Mouse (Mus musculus) hindbrain, embryonic 12.5 days (tissue): ENCODE results near the gene Arvcf. TPM values are rescaled to one million over a fixed set of nuclear protein-coding genes. Genes with fewer than 3 reads are reported as not detected.

Experiments used
- ATAC-seq: fragments of 200-750 bp; cut with Nextera tagmentation; 2 replicates; pipeline ENCODE4 v1.8.0; 2017; ENCODE audit warnings: moderate TSS enrichment; ENCODE audit not compliant: low FRiP score
- H3K27ac ChIP-seq: fragments of 300-500 bp; sonication (generic); 2 replicates; pipeline ENCODE4 v1.5.1; 2016; ENCODE audit warnings: mild to moderate bottlenecking
- H3K27me3 ChIP-seq: fragments of 300-500 bp; sonication (generic); 2 replicates; pipeline ENCODE4 v1.6.1; 2016; ENCODE audit warnings: mild to moderate bottlenecking
- H3K36me3 ChIP-seq: fragments of 300-500 bp; sonication (generic); 2 replicates; pipeline ENCODE4 v1.6.1; 2016; ENCODE audit warnings: mild to moderate bottlenecking
- H3K4me1 ChIP-seq: fragments of 300-500 bp; sonication (generic); 2 replicates; pipeline ENCODE4 v1.6.1; 2016
- H3K4me2 ChIP-seq: fragments of 300-500 bp; sonication (generic); replicated peaks from 2 replicates; pipeline ENCODE4 v1.6.1; 2016; ENCODE audit warnings: mild to moderate bottlenecking
- H3K4me3 ChIP-seq: fragments of 300-500 bp; sonication (generic); 2 replicates; pipeline ENCODE4 v1.5.1; 2016; ENCODE audit warnings: mild to moderate bottlenecking
- H3K9ac ChIP-seq: fragments of 300-500 bp; sonication (generic); 2 replicates; pipeline ENCODE4 v1.6.1; 2016; ENCODE audit warnings: mild to moderate bottlenecking, moderate library complexity
- H3K9me3 ChIP-seq: fragments of 300-500 bp; sonication (generic); replicated peaks from 2 replicates; pipeline ENCODE4 v1.6.1; 2016; ENCODE audit warnings: mild to moderate bottlenecking
- WGBS: fragments of 180-500 bp; shearing (Covaris S2); methylation state at CpG from one replicate; pipeline ENCODE4 v1.1.7; 2016; 5-methylcytosine and 5-hydroxymethylcytosine counted together
- polyA plus RNA-seq: library from polyadenylated mRNA; unstranded; fragments of >200 nt; fragmentation: Nextera tagmentation; extraction: Ambion mirVana; gene quantifications from 2 replicates; pipeline ENCODE4 v1.2.1, GENCODE M21; 2016

The Arvcf gene
- polyA plus RNA-seq, 1 experiment from 2014 or later = 119 TPM

GRCm38 (mm10) chr16:18405091-18405854 lies 57.3 kb downstream of the Arvcf start:
- H3K4me1 ChIP-seq = peaks cover 32% of the 10 kb centered on the region
- ATAC-seq = no peak
- no peak overlapping the region for H3K4me3 ChIP-seq
- no peaks in the 10 kb centered on the region for H3K9me3 ChIP-seq
- H3K27ac ChIP-seq = no peak overlapping the region
- H3K9ac ChIP-seq = no peak overlapping the region
- peaks cover 77% of the 10 kb centered on the region for H3K36me3 ChIP-seq
- 88% methylated on average over 13 of the region's 13 CpGs for WGBS
- no peak overlapping the region for H3K4me2 ChIP-seq
- H3K27me3 ChIP-seq = no peaks in the 10 kb centered on the region

- Histone ChIP-seq H3K27me3 (no peaks in the 10 kb centered on the region), H3K4me1 (peaks cover 32% of the 10 kb centered on the region), H3K9ac (no peak overlapping the region), H3K36me3 (peaks cover 75% of the 10 kb centered on the region), H3K4me2 (no peak overlapping the region), H3K27ac (no peak overlapping the region), H3K9me3 (no peaks in the 10 kb centered on the region), H3K4me3 (no peak overlapping the region)
- 73% methylated on average over 2 of the region's 2 CpGs for WGBS
- no peak for ATAC-seq
Observed at GRCm38 (mm10) chr16:18405876-18406275, 57.9 kb downstream of the Arvcf start.

GRCm38 (mm10) chr16:18406293-18406692 lies 58.3 kb downstream of the Arvcf start:
- 8% methylated on average over 2 of the region's 2 CpGs for WGBS
- Histone ChIP-seq H3K4me3 (no peak overlapping the region), H3K36me3 (peaks cover 71% of the 10 kb centered on the region), H3K9me3 (no peaks in the 10 kb centered on the region), H3K27ac (no peak overlapping the region), H3K4me1 (peaks cover 32% of the 10 kb centered on the region), H3K27me3 (no peaks in the 10 kb centered on the region), H3K9ac (no peak overlapping the region), H3K4me2 (no peak overlapping the region)
- peak; percentile 36; the same call in 1 of the 2 replicates for ATAC-seq

DNA sequence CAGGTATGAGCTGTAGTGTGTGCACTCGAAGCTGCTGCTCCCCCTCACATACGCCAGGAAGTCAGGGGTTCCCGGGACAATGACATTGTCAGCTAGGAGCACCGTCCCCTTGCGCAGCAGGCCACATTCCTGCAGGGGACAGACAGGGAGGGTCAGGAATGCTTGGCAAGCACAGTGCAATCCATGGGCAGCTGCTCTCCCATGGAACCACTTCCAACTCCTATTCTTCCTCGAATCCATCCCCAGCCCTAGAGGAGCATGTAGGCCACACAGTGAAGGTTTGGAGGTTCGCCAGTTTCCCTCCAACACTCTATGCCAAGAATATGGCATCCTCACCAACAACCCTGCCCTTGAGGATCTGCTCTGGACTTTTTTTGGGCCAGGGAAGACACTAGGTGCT lies 59.9 kb downstream of the Arvcf start:
- no peaks in the 10 kb centered on the region for H3K27me3 ChIP-seq
- no peak overlapping the region for H3K4me3 ChIP-seq
- peaks cover 55% of the 10 kb centered on the region for H3K36me3 ChIP-seq
- no peak for ATAC-seq
- peak overlapping the region; percentile 24; the same call in 1 of the 2 replicates for H3K27ac ChIP-seq
- peaks cover 31% of the 10 kb centered on the region for H3K4me1 ChIP-seq
- no peak overlapping the region for H3K4me2 ChIP-seq
- no peak overlapping the region for H3K9ac ChIP-seq
- no peaks in the 10 kb centered on the region for H3K9me3 ChIP-seq
- 76% methylated on average over 7 of the region's 7 CpGs for WGBS

DNA sequence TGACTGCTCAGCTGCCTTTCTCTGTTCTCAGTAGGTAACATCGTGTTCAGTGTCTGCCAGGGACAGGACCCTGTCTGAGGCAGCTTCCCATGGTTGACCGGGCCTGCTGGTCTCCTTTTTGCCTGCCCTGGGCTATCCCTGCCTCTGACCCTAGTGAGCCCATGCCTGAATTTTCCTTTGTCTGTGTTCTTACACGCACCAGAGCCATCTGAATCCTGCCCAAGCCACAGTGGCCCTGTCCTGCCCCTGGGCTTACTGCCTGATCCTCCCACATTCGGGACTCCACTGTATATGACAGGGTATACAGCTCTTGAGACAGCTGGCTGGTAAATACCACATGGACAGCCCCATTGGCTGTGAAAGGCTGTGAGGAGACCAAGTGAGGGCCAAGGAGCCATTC lies 61.8 kb downstream of the Arvcf start:
- Histone ChIP-seq H3K27ac (peak overlapping the region; percentile 45; the same call in 1 of the 2 replicates), H3K4me3 (no peak overlapping the region), H3K4me1 (peaks cover 31% of the 10 kb centered on the region), H3K9me3 (no peaks in the 10 kb centered on the region), H3K4me2 (no peak overlapping the region), H3K9ac (no peak overlapping the region), H3K36me3 (peaks cover 44% of the 10 kb centered on the region), H3K27me3 (no peaks in the 10 kb centered on the region)
- 64% methylated on average over 4 of the region's 4 CpGs for WGBS
- ATAC-seq = no peak

GRCm38 (mm10) chr16:18410418-18410817 lies 62.4 kb downstream of the Arvcf start:
- 78% methylated on average over 5 of the region's 5 CpGs for WGBS
- Histone ChIP-seq H3K36me3 (peaks cover 40% of the 10 kb centered on the region), H3K9ac (no peak overlapping the region), H3K4me1 (peaks cover 29% of the 10 kb centered on the region), H3K4me3 (no peak overlapping the region), H3K27me3 (no peaks in the 10 kb centered on the region), H3K4me2 (no peak overlapping the region), H3K27ac (no peak overlapping the region), H3K9me3 (no peaks in the 10 kb centered on the region)
- no peak for ATAC-seq

- WGBS = 71% methylated on average over 13 of the region's 13 CpGs
- peak; percentile 20; the same call in 1 of the 2 replicates for ATAC-seq
- Histone ChIP-seq H3K27ac (0 out of 2 replicates have a peak overlapping the region, but pooled peaks have one; percentile 53), H3K9me3 (no peaks in the 10 kb centered on the region), H3K4me3 (no peak overlapping the region), H3K27me3 (no peaks in the 10 kb centered on the region), H3K9ac (0 out of 2 replicates have a peak overlapping the region, but pooled peaks have one; percentile 4), H3K36me3 (peaks cover 35% of the 10 kb centered on the region), H3K4me1 (peaks cover 29% of the 10 kb centered on the region), H3K4me2 (no peak overlapping the region)
Observed at GRCm38 (mm10) chr16:18411026-18411649, 63.2 kb downstream of the Arvcf start.

DNA sequence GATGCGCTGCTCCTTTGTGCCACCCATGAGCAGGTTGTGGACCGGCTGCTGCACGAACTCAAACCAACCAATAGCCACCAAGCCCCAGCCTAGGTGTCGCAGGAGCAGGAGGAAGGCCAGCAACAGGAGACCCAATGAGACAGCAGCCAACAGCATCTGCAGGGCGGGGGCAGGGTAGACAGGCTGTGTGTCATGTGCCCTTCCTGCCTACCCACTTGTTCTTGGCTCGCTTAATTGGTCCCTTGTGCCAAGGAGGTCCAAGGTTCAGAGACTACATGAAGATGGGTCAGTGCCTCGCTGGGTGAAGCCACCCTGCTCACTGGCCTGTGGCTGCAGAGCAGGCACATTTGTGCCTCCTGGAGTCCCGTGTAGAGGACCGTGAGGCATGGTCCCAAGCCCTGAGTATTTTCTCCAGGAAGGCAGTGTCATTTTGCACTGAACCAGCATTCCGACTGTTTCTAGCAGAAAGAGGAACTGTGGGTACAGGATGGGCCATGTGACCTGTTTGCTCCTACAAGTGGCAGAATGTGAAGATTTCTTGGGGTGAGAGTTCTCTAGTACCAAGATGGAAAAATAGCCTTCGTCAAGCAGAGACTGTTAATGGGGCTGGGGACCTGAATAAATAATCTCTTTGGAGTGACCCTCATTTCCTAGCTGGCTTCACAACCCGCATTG lies 64.0 kb downstream of the Arvcf start:
- H3K36me3 ChIP-seq = peaks cover 33% of the 10 kb centered on the region
- H3K4me2 ChIP-seq = no peak overlapping the region
- 0 out of 2 replicates have a peak overlapping the region, but pooled peaks have one; percentile 4 for H3K9ac ChIP-seq
- no peak overlapping the region for H3K4me3 ChIP-seq
- H3K4me1 ChIP-seq = peaks cover 28% of the 10 kb centered on the region
- 85% methylated on average over 12 of the region's 12 CpGs for WGBS
- H3K27ac ChIP-seq = 0 out of 2 replicates have a peak overlapping the region, but pooled peaks have one; percentile 53
- H3K27me3 ChIP-seq = no peaks in the 10 kb centered on the region
- H3K9me3 ChIP-seq = no peaks in the 10 kb centered on the region
- ATAC-seq = 0 out of 2 replicates have a peak, but pooled peaks have one; percentile 9

GRCm38 (mm10) chr16:18413032-18413816 lies 65.2 kb downstream of the Arvcf start:
- no peak for ATAC-seq
- no peak overlapping the region for H3K4me2 ChIP-seq
- no peak overlapping the region for H3K4me3 ChIP-seq
- H3K9me3 ChIP-seq = no peaks in the 10 kb centered on the region
- peaks cover 26% of the 10 kb centered on the region for H3K4me1 ChIP-seq
- no peaks in the 10 kb centered on the region for H3K27me3 ChIP-seq
- WGBS = 92% methylated on average over 7 of the region's 7 CpGs
- no peak overlapping the region for H3K27ac ChIP-seq
- H3K36me3 ChIP-seq = peaks cover 23% of the 10 kb centered on the region
- H3K9ac ChIP-seq = no peak overlapping the region

DNA sequence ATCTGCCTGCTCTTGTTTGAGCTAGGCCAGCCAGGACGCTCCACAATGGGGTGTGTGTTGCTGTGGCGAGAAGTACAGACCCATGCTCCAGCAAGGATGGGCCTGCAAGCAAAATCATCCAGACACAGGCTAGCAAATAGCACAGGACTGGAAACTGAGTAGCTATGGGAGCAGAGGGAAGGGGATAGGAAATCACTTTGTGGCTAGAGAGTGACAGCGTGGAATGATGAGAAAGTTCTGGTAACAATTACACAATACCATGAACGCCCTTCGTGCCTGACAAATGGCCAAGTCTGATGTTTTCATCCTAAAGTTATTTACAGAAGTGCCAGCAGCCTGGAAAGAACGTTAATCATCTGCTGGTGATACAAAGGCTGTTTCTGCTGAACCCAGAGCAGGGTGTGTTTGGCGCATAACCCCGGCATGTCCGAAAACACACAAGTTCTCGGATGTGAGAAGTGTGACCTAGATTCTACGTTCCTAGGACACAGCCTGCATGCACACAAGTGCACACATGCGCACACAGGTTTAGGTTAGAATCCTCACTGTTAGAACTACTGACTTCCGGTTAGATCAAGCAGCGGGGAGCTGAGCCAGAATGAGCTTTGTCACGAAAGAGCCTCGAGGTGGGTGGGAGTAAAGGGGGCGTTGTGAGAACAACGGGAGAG lies 68.2 kb downstream of the Arvcf start:
- H3K9me3 ChIP-seq = no peaks in the 10 kb centered on the region
- H3K4me3 ChIP-seq = no peak overlapping the region
- no peaks in the 10 kb centered on the region for H3K27me3 ChIP-seq
- H3K36me3 ChIP-seq = peaks cover 23% of the 10 kb centered on the region; the same call in 1 of the 2 replicates
- ATAC-seq = 0 out of 2 replicates have a peak, but pooled peaks have one; percentile 5
- 66% methylated on average over 18 of the region's 18 CpGs for WGBS
- H3K4me1 ChIP-seq = peaks cover 12% of the 10 kb centered on the region
- H3K27ac ChIP-seq = peak overlapping the region; percentile 45
- no peak overlapping the region for H3K9ac ChIP-seq
- no peak overlapping the region for H3K4me2 ChIP-seq

DNA sequence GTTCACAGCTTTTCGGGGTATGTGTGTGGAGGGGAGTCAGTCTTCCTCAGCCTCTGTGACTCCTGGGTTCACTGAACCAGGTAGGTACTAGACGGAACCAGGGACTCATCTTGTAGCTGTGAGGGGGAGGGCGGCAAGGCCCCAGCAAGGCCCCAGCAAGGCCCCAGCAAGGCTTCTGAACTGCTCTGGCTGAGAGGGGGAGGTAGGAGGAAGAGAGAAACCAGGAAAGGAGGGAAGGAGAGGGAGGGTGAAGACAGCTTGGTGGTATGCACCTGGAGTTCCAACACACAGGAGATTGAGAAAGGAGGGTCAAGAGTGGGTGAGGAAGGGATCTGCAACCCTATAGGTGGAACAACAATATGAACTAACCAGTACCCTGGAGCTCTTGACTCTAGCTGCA lies 68.9 kb downstream of the Arvcf start:
- H3K27ac ChIP-seq = peak overlapping the region; percentile 45; the same call in 1 of the 2 replicates
- peaks cover 6% of the 10 kb centered on the region for H3K4me1 ChIP-seq
- peak; percentile 19; the same call in 1 of the 2 replicates for ATAC-seq
- WGBS = 67% methylated on average over 3 of the region's 3 CpGs
- peaks cover 28% of the 10 kb centered on the region; the same call in 1 of the 2 replicates for H3K36me3 ChIP-seq
- H3K27me3 ChIP-seq = no peaks in the 10 kb centered on the region
- no peaks in the 10 kb centered on the region for H3K9me3 ChIP-seq
- no peak overlapping the region for H3K4me3 ChIP-seq
- no peak overlapping the region for H3K4me2 ChIP-seq
- no peak overlapping the region for H3K9ac ChIP-seq
